Mouse (Mus musculus): ENCODE measurements at regions not wholly inside any gene's neighbourhood (a gene's known extent, or its start where the extent isn't known, plus 50 kb on each side); places are given as distances from the start of the nearest gene placed in this dataset.
A peak's percentile ranks its signal among the peaks of the same experiment; 100 is the strongest.

GRCm38 (mm10) chr2:148180245-148180644 is 133.5 kb upstream of the Foxa2 start:
- TF ChIP-seq CTCF (IDR thresholded peaks at IDR 0.05): no peak
- TF ChIP-seq EP300 (IDR thresholded peaks at IDR 0.05): peak; percentile 25; the same call in 1 of the 2 replicates
